Mouse (Mus musculus) T-cell, adult 2 months (primary cell): ENCODE measurements around the gene Nck2.
A peak's percentile ranks its signal among the peaks of the same experiment; 100 is the strongest.

Source experiments
- DNase-seq: peaks from one replicate; pipeline ENCODE4 v3.0.0; 2022; ENCODE audit warnings: low spot score

The Nck2 gene

GRCm38 (mm10) chr1:43433853-43434252 lies 10.5 kb upstream of the Nck2 start:
- no peak for DNase-seq

GRCm38 (mm10) chr1:43436554-43436953 lies 7.8 kb upstream of the Nck2 start:
- DNase-seq: no peak

- no peak for DNase-seq
Measured at GRCm38 (mm10) chr1:43439261-43439660, 5.1 kb upstream of the Nck2 start.

GRCm38 (mm10) chr1:43442568-43442967 lies 1.8 kb upstream of the Nck2 start:
- no peak for DNase-seq

GRCm38 (mm10) chr1:43445170-43446088 lies 1.1 kb downstream of the Nck2 start:
- DNase-seq: peak; percentile 80

- DNase-seq: peak; percentile 56
Measured at GRCm38 (mm10) chr1:43446089-43446533, 1.7 kb downstream of the Nck2 start.

- DNase-seq: no peak
Measured at GRCm38 (mm10) chr1:43446731-43447601, 2.6 kb downstream of the Nck2 start.

GRCm38 (mm10) chr1:43447602-43448287 lies 3.4 kb downstream of the Nck2 start:
- DNase-seq: no peak

GRCm38 (mm10) chr1:43450811-43451210 lies 6.4 kb downstream of the Nck2 start:
- no peak for DNase-seq

GRCm38 (mm10) chr1:43453683-43454082 lies 9.3 kb downstream of the Nck2 start:
- DNase-seq: no peak

GRCm38 (mm10) chr1:43454741-43455140 lies 10.4 kb downstream of the Nck2 start:
- no peak for DNase-seq

- DNase-seq: no peak
Measured at GRCm38 (mm10) chr1:43455196-43455595, 10.8 kb downstream of the Nck2 start.

GRCm38 (mm10) chr1:43457012-43457766 lies 12.8 kb downstream of the Nck2 start:
- no peak for DNase-seq

- no peak for DNase-seq
Measured at GRCm38 (mm10) chr1:43460468-43460867, 16.1 kb downstream of the Nck2 start.

- no peak for DNase-seq
Measured at GRCm38 (mm10) chr1:43462666-43463065, 18.3 kb downstream of the Nck2 start.

- DNase-seq: no peak
Measured at GRCm38 (mm10) chr1:43463941-43464682, 19.7 kb downstream of the Nck2 start.

- DNase-seq: peak; percentile 82
Measured at GRCm38 (mm10) chr1:43464976-43465375, 20.6 kb downstream of the Nck2 start.

- no peak for DNase-seq
Measured at GRCm38 (mm10) chr1:43465957-43466624, 21.7 kb downstream of the Nck2 start.

- peak; percentile 69 for DNase-seq
Measured at GRCm38 (mm10) chr1:43467656-43468055, 23.3 kb downstream of the Nck2 start.

GRCm38 (mm10) chr1:43468207-43468606 lies 23.8 kb downstream of the Nck2 start:
- no peak for DNase-seq
